Mouse (Mus musculus) C2C12 (cell line): ENCODE measurements around the gene Vsig1.

Experiments used
- CEBPB ChIP-seq: IDR thresholded peaks from one replicate; pipeline ENCODE4 v1.6.1; 2011; ENCODE audit warnings: low read depth, mild to moderate bottlenecking, control low read depth, moderate library complexity
- CTCF ChIP-seq: IDR thresholded peaks from one replicate; pipeline ENCODE4 v1.5.1; 2011; ENCODE audit not compliant: control insufficient read depth, insufficient read depth, insufficient read length
- FOSL1 ChIP-seq: IDR thresholded peaks from one replicate; pipeline ENCODE4 v1.8.0; 2011; ENCODE audit warnings: mild to moderate bottlenecking, low read length; ENCODE audit not compliant: poor library complexity, insufficient read depth, severe bottlenecking
- MAX ChIP-seq: IDR thresholded peaks from one replicate; pipeline ENCODE4 v1.6.1; 2011; ENCODE audit warnings: mild to moderate bottlenecking, control low read depth
- USF1 ChIP-seq: IDR thresholded peaks from one replicate; pipeline ENCODE4 v1.6.1; 2011; ENCODE audit warnings: low read depth, mild to moderate bottlenecking, control low read depth, moderate library complexity

- TF ChIP-seq MAX (no peak), CTCF (no peak), CEBPB (no peak), USF1 (no peak), FOSL1 (no peak)
Measured at GRCm38 (mm10) chrX:140953618-140954017, 46.2 kb downstream of the Vsig1 start.
